Mouse (Mus musculus) leukemia stem cell, adult 10-12 weeks (primary cell): ENCODE data around the gene Ptpn4. TPM values are rescaled to one million over a fixed set of nuclear protein-coding genes. Genes with fewer than 3 reads are reported as not detected.

Experiments
- polyA plus RNA-seq: library from polyadenylated mRNA; stranded (reverse); fragments of >175 nt; gene quantifications from 2 replicates; pipeline ENCODE4 v1.2.3, GENCODE M21; 2012; ENCODE audit warnings: low replicate concordance

Gene Ptpn4
- polyA plus RNA-seq = 8.5 and 9.4 TPM in 2 replicates

DNA sequence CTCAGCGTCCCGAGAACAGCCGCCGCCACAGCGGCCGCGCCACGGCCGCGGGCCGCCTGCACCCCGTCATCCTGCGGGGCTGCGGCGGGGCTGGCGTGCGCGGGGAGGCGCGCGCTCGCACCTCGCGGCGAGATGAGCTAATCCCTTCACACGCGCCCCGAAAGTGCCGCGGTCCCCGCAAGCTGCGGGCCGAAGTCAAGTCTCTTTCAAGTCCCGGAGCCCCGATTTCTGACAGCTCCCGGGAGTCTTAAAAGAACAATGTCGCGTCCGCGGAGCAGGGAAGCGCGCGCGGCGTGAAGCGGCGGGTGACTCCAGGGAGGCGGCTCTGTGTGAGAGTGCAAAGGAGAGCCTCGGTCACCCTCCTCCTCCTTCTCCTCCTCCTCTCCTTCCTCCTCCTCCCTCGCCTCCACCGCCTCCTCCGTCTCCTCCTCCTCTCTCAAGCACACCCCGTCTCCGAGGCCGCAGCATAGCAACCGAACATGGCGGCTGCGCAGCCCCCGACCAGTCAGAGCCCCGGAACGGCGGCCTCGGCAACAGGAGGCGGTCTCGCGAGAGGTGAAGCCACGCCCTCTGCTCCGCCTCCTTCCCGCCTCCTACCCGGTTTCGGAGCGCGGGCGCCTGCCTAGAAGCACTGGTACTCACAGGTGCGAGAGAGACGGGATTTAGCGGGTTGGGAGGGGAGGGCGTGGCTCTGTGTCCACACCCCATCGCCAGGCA is at the start of gene Ptpn4:
Gene Ptpn4, minus strand, starts transcription at position 579 of the 717 bp plus-strand sequence.

GRCm38 (mm10) chr1:119648205-119649111 is 189.0 kb downstream of the Ptpn4 start, which contains the start of gene Epb41l5:
Gene Epb41l5 (minus strand): TSS chr1:119649000.

Other genes with a start within 250 kb of the Ptpn4 start
- gene Epb41l5, start 188.6 kb downstream of the Ptpn4 start, polyA plus RNA-seq = 0.26 and 1.8 TPM in 2 replicates
- gene Tmem177, start 75.6 kb upstream of the Ptpn4 start, polyA plus RNA-seq = 0.18 and 0.75 TPM in 2 replicates
- not detected in 2 replicates for gene Cfap221, start 159.6 kb upstream of the Ptpn4 start, polyA plus RNA-seq
- not detected in 2 replicates for gene Sctr, start 169.3 kb upstream of the Ptpn4 start, polyA plus RNA-seq
- 0.14 and 0.18 TPM in 2 replicates for gene Tmem37, start 236.5 kb upstream of the Ptpn4 start, polyA plus RNA-seq